Mouse (Mus musculus) activated CD4-positive, CD25-positive, alpha-beta regulatory T cell (primary cell): ENCODE data around the gene Olfr329-ps. TPM values are rescaled to one million over a fixed set of nuclear protein-coding genes. Genes with fewer than 3 reads are reported as not detected.

Source experiments
- polyA plus RNA-seq, 2 experiments: library from polyadenylated mRNA; unstranded; fragments of 100-300 nt; shearing (Covaris generic); gene quantifications; one replicate each; pipeline ENCODE4 v1.2.1; 2017

The Olfr329-ps gene
- polyA plus RNA-seq, result not detected

DNA sequence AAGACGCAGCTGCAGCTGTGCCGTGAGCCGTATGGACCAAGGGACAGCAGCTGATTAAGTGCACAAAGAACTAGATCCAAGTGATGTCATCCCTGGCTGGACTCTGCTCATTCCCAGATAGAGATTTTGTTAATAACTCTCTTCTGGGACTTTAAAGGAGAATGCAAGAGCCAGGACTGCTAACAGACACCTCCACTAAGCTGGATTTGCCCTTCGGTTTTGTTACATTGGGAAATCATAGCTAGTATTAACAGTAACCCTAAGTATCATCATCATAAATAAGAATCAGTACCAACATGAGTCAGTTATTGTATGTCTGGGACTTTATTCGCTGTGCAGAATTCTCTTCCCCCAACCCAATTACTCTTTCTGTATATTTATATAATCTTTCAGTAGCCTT is at the start of gene Olfr329-ps:
Gene Olfr329-ps (minus strand): TSS at position 101 of the 400 bp plus-strand sequence.

DNA sequence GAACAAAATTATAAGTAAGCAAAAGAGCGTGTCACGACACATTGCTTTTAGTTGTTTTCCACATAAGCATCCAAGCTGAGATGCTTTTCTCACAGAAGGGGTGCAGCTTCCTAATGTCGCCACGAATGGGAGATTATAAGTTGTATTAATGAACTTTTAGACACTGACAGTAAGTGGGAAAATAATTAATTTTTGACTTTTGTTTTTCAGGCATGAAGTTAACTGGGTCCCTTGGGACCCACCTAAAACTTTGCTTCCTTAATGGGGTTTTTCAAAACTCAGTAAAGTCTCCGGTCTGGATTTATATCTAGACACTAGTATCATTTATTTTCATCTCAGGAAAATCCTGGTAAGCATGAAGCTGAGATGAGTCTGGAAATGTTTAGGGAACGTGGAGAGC is 48.6 kb upstream of the Olfr329-ps start, which contains the start of gene Olfr324:
Gene Olfr324 (plus strand): TSS at position 301 of the 400 bp plus-strand sequence.

DNA sequence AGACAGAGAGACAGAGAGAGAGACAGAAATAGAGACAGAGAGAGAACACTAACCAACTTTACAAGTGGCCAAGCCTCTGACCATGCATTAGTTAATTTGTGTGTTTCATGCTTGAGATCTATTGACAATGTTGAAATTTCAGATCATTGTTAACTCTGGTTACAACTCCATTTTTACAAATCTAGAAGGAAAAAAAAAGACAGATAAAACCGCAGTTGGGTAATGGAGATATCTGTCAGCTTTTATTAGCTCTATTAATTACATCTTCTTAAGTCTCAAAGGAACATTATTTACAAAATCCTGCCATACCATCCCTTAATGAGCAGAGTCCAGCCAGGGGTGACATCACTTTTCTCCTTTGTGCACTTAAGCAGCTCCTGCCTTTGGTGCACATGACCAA is 31.2 kb upstream of the Olfr329-ps start, which contains the start of gene Olfr325:
Gene Olfr325 (plus strand): TSS at position 301 of the 400 bp plus-strand sequence.

DNA sequence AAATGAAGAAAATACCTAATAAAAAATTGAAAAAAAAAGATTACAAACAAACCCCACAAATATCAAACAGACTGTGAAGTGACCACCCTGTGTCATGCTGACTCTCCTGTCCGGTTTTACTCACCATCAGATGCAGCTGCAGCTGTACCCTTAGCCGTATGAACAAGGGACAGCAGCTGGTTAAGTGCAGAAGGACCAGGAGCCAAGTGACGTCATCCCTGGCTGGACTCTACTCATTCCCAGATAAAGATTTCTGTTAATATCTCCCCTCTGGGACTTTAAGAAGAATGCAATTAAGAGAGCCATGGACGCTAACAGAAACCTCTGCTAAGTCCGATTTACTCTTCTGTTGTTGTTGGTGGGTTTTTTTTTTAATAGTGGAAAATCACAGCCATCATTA is 24.2 kb upstream of the Olfr329-ps start, which contains the start of gene Olfr224:
Gene Olfr224 (minus strand): TSS at position 149 of the 400 bp plus-strand sequence.

DNA sequence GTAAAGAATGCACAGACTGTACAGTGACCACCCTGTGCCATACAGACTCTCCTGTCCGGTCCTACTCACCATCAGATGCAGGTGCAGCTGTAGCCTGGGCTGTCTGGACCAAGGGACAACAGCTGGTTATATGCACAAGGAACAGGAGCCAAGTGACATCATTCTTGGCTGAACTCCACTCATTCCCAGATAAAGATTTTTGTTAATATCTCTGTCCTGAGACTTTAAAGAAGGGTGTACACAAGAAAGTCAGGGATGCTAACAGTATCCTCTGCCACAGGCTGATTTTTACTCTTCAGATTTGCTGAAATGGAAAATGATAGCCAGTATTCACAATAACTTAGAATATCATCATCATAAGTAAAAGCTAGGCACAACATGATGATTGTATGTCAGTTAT is 9.3 kb upstream of the Olfr329-ps start, which contains the start of gene Olfr328:
Gene Olfr328 (minus strand): TSS at position 101 of the 400 bp plus-strand sequence.

DNA sequence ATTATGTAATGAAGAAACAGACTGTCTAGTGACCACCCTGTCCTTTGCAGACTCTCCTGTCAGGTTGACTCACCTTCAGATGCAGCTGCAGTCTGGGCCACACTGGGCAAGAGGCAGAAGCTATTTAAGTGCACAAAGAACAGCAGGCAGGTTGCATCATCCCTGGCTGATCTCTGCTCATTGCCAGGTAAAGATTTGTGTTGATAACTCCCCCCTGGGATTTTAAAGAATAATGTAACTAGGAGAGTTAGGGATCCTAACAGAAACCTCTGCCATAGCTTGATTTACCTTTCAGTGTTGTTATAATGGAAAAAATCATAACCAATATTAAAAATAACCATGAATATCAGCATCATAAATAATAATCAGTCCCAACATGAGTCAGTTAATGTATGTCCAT is 11.5 kb downstream of the Olfr329-ps start, which contains the start of gene Olfr330:
Gene Olfr330 (minus strand): TSS at position 101 of the 400 bp plus-strand sequence.

DNA sequence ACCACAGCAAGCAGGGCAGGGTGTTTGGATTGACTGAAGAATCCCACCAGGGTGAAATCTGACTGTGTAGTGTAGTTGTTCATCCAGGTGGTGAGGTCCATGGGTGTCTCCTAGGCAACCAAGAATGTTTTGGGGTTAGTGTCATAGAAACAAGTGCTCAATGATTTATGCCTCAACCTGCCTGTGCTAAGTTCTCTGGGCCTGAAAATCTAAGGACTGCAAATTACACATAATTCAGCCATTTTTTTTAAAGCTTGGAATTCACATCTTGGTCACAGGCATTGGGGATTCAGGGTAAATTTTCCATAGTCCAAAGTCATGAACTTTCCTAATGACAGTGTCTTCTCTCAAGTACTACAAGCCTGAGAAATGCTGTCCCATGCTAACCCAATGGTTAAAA is 43.8 kb downstream of the Olfr329-ps start, which contains the start of gene Olfr331:
Gene Olfr331 (minus strand): TSS at position 101 of the 400 bp plus-strand sequence.

DNA sequence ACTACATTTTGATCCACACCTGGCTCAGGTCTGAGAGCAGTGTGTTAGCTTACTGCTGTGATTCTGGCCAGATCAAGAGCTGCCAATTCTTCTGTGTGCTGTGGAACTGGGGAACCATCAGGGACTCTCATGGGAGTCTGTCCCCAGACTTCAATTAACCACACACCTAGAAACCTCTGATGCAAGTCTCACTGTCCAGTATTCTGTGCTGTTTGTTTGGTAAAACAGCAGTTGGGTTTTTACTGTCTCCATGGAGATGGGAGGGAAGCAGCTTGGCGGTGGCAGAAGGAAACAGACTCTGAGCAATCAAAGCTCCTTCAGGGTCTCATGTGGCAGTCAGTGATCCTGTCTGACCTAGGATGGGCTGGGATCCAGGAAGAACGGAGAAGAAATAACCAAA is 53.8 kb downstream of the Olfr329-ps start, which contains the start of gene Olfr332:
Gene Olfr332 (minus strand): TSS at position 101 of the 400 bp plus-strand sequence.

Other genes with a start within 250 kb of the Olfr329-ps start
- 10 to 100 TPM; 25.6 to 28.0 TPM for gene Zfp692, start 239.4 kb downstream of the Olfr329-ps start, polyA plus RNA-seq
- 10 to 100 TPM; 29.7 to 51.5 TPM for gene Zfp672, start 216.1 kb downstream of the Olfr329-ps start, polyA plus RNA-seq
- gene Sh3bp5l, start 215.7 kb downstream of the Olfr329-ps start, polyA plus RNA-seq, result 10 to 100 TPM; 11.3 to 19.7 TPM
- under 1 TPM in 1 of 2 experiments, not detected in 1; 0.21 TPM for gene Lypd8, start 167.4 kb downstream of the Olfr329-ps start, polyA plus RNA-seq
- not detected for gene 1810065E05Rik, start 125.3 kb downstream of the Olfr329-ps start, polyA plus RNA-seq
- under 1 TPM in 1 of 2 experiments, not detected in 1; 0.12 TPM for gene Gm12253, start 113.9 kb downstream of the Olfr329-ps start, polyA plus RNA-seq
- gene Lypd9, start 93.5 kb downstream of the Olfr329-ps start, polyA plus RNA-seq, result not detected
- gene Olfr30, start 84.2 kb downstream of the Olfr329-ps start, polyA plus RNA-seq, result not detected
- gene Olfr332, start 53.9 kb downstream of the Olfr329-ps start, polyA plus RNA-seq, result under 1 TPM in 1 of 2 experiments, not detected in 1; 0.10 TPM
- gene Olfr331, start 43.9 kb downstream of the Olfr329-ps start, polyA plus RNA-seq, result not detected
- not detected for gene Olfr330, start 11.6 kb downstream of the Olfr329-ps start, polyA plus RNA-seq
- not detected for gene Olfr328, start 9.2 kb upstream of the Olfr329-ps start, polyA plus RNA-seq
- gene Olfr224, start 24.1 kb upstream of the Olfr329-ps start, polyA plus RNA-seq, result not detected
- gene Olfr325, start 31.3 kb upstream of the Olfr329-ps start, polyA plus RNA-seq, result not detected
- not detected for gene Olfr324, start 48.7 kb upstream of the Olfr329-ps start, polyA plus RNA-seq
- gene 2210407C18Rik, start 69.7 kb upstream of the Olfr329-ps start, polyA plus RNA-seq, result not detected
- gene Olfr323, start 84.1 kb upstream of the Olfr329-ps start, polyA plus RNA-seq, result under 1 TPM in 1 of 2 experiments, not detected in 1; 0.14 TPM
- gene Trim58, start 94.0 kb upstream of the Olfr329-ps start, polyA plus RNA-seq, result under 1 TPM; 0.21 to 0.43 TPM
- not detected for gene Olfr322, start 112.4 kb upstream of the Olfr329-ps start, polyA plus RNA-seq
- not detected for gene Olfr320, start 134.7 kb upstream of the Olfr329-ps start, polyA plus RNA-seq
- gene Olfr319, start 152.7 kb upstream of the Olfr329-ps start, polyA plus RNA-seq, result not detected
- gene Olfr318, start 177.6 kb upstream of the Olfr329-ps start, polyA plus RNA-seq, result under 1 TPM; 0.05 to 0.11 TPM
- not detected for gene Olfr317, start 192.8 kb upstream of the Olfr329-ps start, polyA plus RNA-seq
- gene Olfr316, start 206.3 kb upstream of the Olfr329-ps start, polyA plus RNA-seq, result not detected
- gene Olfr315, start 226.8 kb upstream of the Olfr329-ps start, polyA plus RNA-seq, result under 1 TPM in 1 of 2 experiments, not detected in 1; 0.11 TPM
- gene Olfr314, start 236.5 kb upstream of the Olfr329-ps start, polyA plus RNA-seq, result under 1 TPM in 1 of 2 experiments, not detected in 1; 0.20 TPM